Mouse (Mus musculus): ENCODE measurements around the gene Chrna7. TPM values are rescaled to one million over a fixed set of nuclear protein-coding genes. Genes with fewer than 3 reads are reported as not detected.
A peak's percentile ranks its signal among the peaks of the same experiment; 100 is the strongest.

Chrna7 gene
- polyA plus RNA-seq, 1 experiment = 8.0 TPM

GRCm38 (mm10) chr7:63195560-63195959 lies 16.8 kb downstream of the Chrna7 start:
- no peak for DNase-seq
- TF ChIP-seq POLR2A (IDR thresholded peaks at IDR 0.05; ENCODE audit: borderline replicate concordance, insufficient read depth, low read length) (no peak), CTCF (IDR thresholded peaks at IDR 0.05; ENCODE audit: borderline replicate concordance, insufficient read depth, low read depth, low read length) (no peak)
- WGBS = 77% methylated on average over 2 of the region's 2 CpGs
- no peaks in the 10 kb centered on the region for H3K4me1 ChIP-seq (ENCODE audit: control insufficient read depth, insufficient read depth, low read length)
- no peak overlapping the region for H3K27ac ChIP-seq (ENCODE audit: insufficient read depth, low read length)
- H3K27me3 ChIP-seq (ENCODE audit: control insufficient read depth, insufficient read depth, low read length) = no peaks in the 10 kb centered on the region
- H3K4me3 ChIP-seq (replicated peaks; ENCODE audit: insufficient read depth, low read depth, low read length) = no peak overlapping the region

- Histone ChIP-seq H3K27ac (ENCODE audit: insufficient read depth, low read length) (no peak overlapping the region), H3K4me1 (ENCODE audit: control insufficient read depth, insufficient read depth, low read length) (no peaks in the 10 kb centered on the region), H3K4me3 (replicated peaks; ENCODE audit: insufficient read depth, low read depth, low read length) (no peak overlapping the region), H3K27me3 (ENCODE audit: control insufficient read depth, insufficient read depth, low read length) (no peaks in the 10 kb centered on the region)
- WGBS = 88% methylated on average over 13 of the region's 13 CpGs
- TF ChIP-seq CTCF (IDR thresholded peaks at IDR 0.05; ENCODE audit: borderline replicate concordance, insufficient read depth, low read depth, low read length) (no peak), POLR2A (IDR thresholded peaks at IDR 0.05; ENCODE audit: borderline replicate concordance, insufficient read depth, low read length) (no peak)
- DNase-seq = no peak
Measured at GRCm38 (mm10) chr7:63189647-63190534, 22.5 kb downstream of the Chrna7 start.

- H3K27me3 ChIP-seq (ENCODE audit: control insufficient read depth, insufficient read depth, low read length) = no peaks in the 10 kb centered on the region; the same call in 1 of the 2 replicates
- no peak overlapping the region for H3K27ac ChIP-seq (ENCODE audit: insufficient read depth, low read length)
- H3K4me1 ChIP-seq (ENCODE audit: control insufficient read depth, insufficient read depth, low read length) = no peaks in the 10 kb centered on the region
- peak in 1 of 2 experiments; percentile 39 for DNase-seq
- 30% methylated on average over 3 of the region's 3 CpGs for WGBS
- no peak for TF ChIP-seq CTCF (IDR thresholded peaks at IDR 0.05; ENCODE audit: borderline replicate concordance, insufficient read depth, low read depth, low read length)
- no peak for TF ChIP-seq POLR2A (IDR thresholded peaks at IDR 0.05; ENCODE audit: borderline replicate concordance, insufficient read depth, low read length)
- no peak overlapping the region for H3K4me3 ChIP-seq (replicated peaks; ENCODE audit: insufficient read depth, low read depth, low read length)
Measured at GRCm38 (mm10) chr7:63170063-63170787, 42.1 kb downstream of the Chrna7 start.

GRCm38 (mm10) chr7:63164617-63165016 lies 47.8 kb downstream of the Chrna7 start:
- Histone ChIP-seq H3K27me3 (ENCODE audit: control insufficient read depth, insufficient read depth, low read length) (no peaks in the 10 kb centered on the region; the same call in 1 of the 2 replicates), H3K4me3 (replicated peaks; ENCODE audit: insufficient read depth, low read depth, low read length) (no peak overlapping the region), H3K27ac (ENCODE audit: insufficient read depth, low read length) (no peak overlapping the region), H3K4me1 (ENCODE audit: control insufficient read depth, insufficient read depth, low read length) (no peaks in the 10 kb centered on the region)
- no peak for TF ChIP-seq CTCF (IDR thresholded peaks at IDR 0.05; ENCODE audit: borderline replicate concordance, insufficient read depth, low read depth, low read length)
- no peak for TF ChIP-seq POLR2A (IDR thresholded peaks at IDR 0.05; ENCODE audit: borderline replicate concordance, insufficient read depth, low read length)
- DNase-seq = no peak
- 54% methylated on average over 3 of the region's 3 CpGs for WGBS

- TF ChIP-seq CTCF (IDR thresholded peaks at IDR 0.05; ENCODE audit: borderline replicate concordance, insufficient read depth, low read depth, low read length) = no peak
- TF ChIP-seq POLR2A (IDR thresholded peaks at IDR 0.05; ENCODE audit: borderline replicate concordance, insufficient read depth, low read length) = no peak
- Histone ChIP-seq H3K4me1 (ENCODE audit: control insufficient read depth, insufficient read depth, low read length) (no peaks in the 10 kb centered on the region), H3K4me3 (replicated peaks; ENCODE audit: insufficient read depth, low read depth, low read length) (no peak overlapping the region), H3K27ac (ENCODE audit: insufficient read depth, low read length) (no peak overlapping the region), H3K27me3 (ENCODE audit: control insufficient read depth, insufficient read depth, low read length) (no peaks in the 10 kb centered on the region)
- 26% methylated on average over 7 of the region's 7 CpGs for WGBS
- peak in 1 of 2 experiments; percentile 1 for DNase-seq
Measured at GRCm38 (mm10) chr7:63162272-63162864, 50.0 kb downstream of the Chrna7 start.

- H3K4me3 ChIP-seq (replicated peaks; ENCODE audit: insufficient read depth, low read depth, low read length) = no peak overlapping the region
- no peaks in the 10 kb centered on the region for H3K4me1 ChIP-seq (ENCODE audit: control insufficient read depth, insufficient read depth, low read length)
- WGBS = 84% methylated on average over 1 of the region's 1 CpGs
- no peak overlapping the region for H3K27ac ChIP-seq (ENCODE audit: insufficient read depth, low read length)
- H3K27me3 ChIP-seq (ENCODE audit: control insufficient read depth, insufficient read depth, low read length) = no peaks in the 10 kb centered on the region
- DNase-seq = no peak
- TF ChIP-seq POLR2A (IDR thresholded peaks at IDR 0.05; ENCODE audit: borderline replicate concordance, insufficient read depth, low read length) (no peak), CTCF (IDR thresholded peaks at IDR 0.05; ENCODE audit: borderline replicate concordance, insufficient read depth, low read depth, low read length) (no peak)
Measured at GRCm38 (mm10) chr7:63153239-63153638, 59.1 kb downstream of the Chrna7 start.

- no peak for DNase-seq
- Histone ChIP-seq H3K27me3 (ENCODE audit: control insufficient read depth, insufficient read depth, low read length) (no peaks in the 10 kb centered on the region), H3K4me3 (replicated peaks; ENCODE audit: insufficient read depth, low read depth, low read length) (no peak overlapping the region), H3K27ac (ENCODE audit: insufficient read depth, low read length) (no peak overlapping the region), H3K4me1 (ENCODE audit: control insufficient read depth, insufficient read depth, low read length) (peaks cover 2% of the 10 kb centered on the region; the same call in 1 of the 2 replicates)
- 20% methylated on average over 3 of the region's 3 CpGs for WGBS
- TF ChIP-seq POLR2A (IDR thresholded peaks at IDR 0.05; ENCODE audit: borderline replicate concordance, insufficient read depth, low read length) (no peak), CTCF (IDR thresholded peaks at IDR 0.05; ENCODE audit: borderline replicate concordance, insufficient read depth, low read depth, low read length) (no peak)
Measured at GRCm38 (mm10) chr7:63148740-63149139, 63.6 kb downstream of the Chrna7 start.
